Mouse (Mus musculus) kidney, embryonic 16.5 days (tissue): Measurements from ENCODE around the gene Trh. TPM values are rescaled to one million over a fixed set of nuclear protein-coding genes. Genes with fewer than 3 reads are reported as not detected.
A peak's percentile ranks its signal among the peaks of the same experiment; 100 is the strongest.

Experiments used
- ATAC-seq: fragments of 200-750 bp; cut with Nextera tagmentation; 2 replicates; pipeline ENCODE4 v1.8.0; 2017; ENCODE audit warnings: moderate TSS enrichment; ENCODE audit not compliant: low FRiP score, low TSS enrichment
- H3K27ac ChIP-seq: fragments of 300-500 bp; sonication (generic); 2 replicates; pipeline ENCODE4 v1.5.1; 2014; ENCODE audit warnings: low read length
- H3K27me3 ChIP-seq: fragments of 300-500 bp; sonication (generic); 2 replicates; pipeline ENCODE4 v1.6.1; 2014; ENCODE audit warnings: low read length, control low read depth, mixed read lengths; ENCODE audit not compliant: insufficient read depth
- H3K36me3 ChIP-seq: fragments of 300-500 bp; sonication (generic); 2 replicates; pipeline ENCODE4 v1.6.1; 2014; ENCODE audit warnings: low read length, control low read depth, mixed read lengths; ENCODE audit not compliant: insufficient read depth
- H3K4me1 ChIP-seq: fragments of 300-500 bp; sonication (generic); 2 replicates; pipeline ENCODE4 v1.6.1; 2014; ENCODE audit warnings: low read length, control low read depth, mixed read lengths; ENCODE audit not compliant: insufficient read depth
- H3K4me2 ChIP-seq: fragments of 300-500 bp; sonication (generic); replicated peaks from 2 replicates; pipeline ENCODE4 v1.6.1; 2014; ENCODE audit warnings: low read depth, low read length
- H3K4me3 ChIP-seq: fragments of 300-500 bp; sonication (generic); 2 replicates; pipeline ENCODE4 v1.5.1; 2014; ENCODE audit warnings: mild to moderate bottlenecking, low read length
- H3K9ac ChIP-seq: fragments of 300-500 bp; sonication (generic); replicated peaks from 2 replicates; pipeline ENCODE4 v1.6.1; 2014; ENCODE audit warnings: low read length
- H3K9me3 ChIP-seq: fragments of 300-500 bp; sonication (generic); 2 replicates; pipeline ENCODE4 v1.6.1; 2016; ENCODE audit warnings: low read length, control low read depth
- WGBS: fragments of 180-500 bp; shearing (Covaris S2); extraction: QIAGEN DNeasy Blood & Tissue Kit; methylation state at CpG from one replicate; pipeline ENCODE4 v1.1.7; 2014; 5-methylcytosine and 5-hydroxymethylcytosine counted together
- polyA plus RNA-seq: library from polyadenylated mRNA; unstranded; fragments of >200 nt; fragmentation: Nextera tagmentation; extraction: Ambion mirVana; gene quantifications from 2 replicates; pipeline ENCODE4 v1.2.1, GENCODE M21; 2015

Trh gene
- polyA plus RNA-seq, 1 experiment from 2014 or later: 7.2 TPM

GRCm38 (mm10) chr6:92229586-92229985 is 14.9 kb downstream of the Trh start:
- 89% methylated on average over 2 of the region's 2 CpGs for WGBS
- no peak overlapping the region for H3K9ac ChIP-seq
- ATAC-seq: no peak
- H3K9me3 ChIP-seq: no peaks in the 10 kb centered on the region
- no peak overlapping the region for H3K27ac ChIP-seq
- no peaks in the 10 kb centered on the region for H3K27me3 ChIP-seq
- H3K4me2 ChIP-seq: no peak overlapping the region
- no peaks in the 10 kb centered on the region for H3K36me3 ChIP-seq
- H3K4me3 ChIP-seq: no peak overlapping the region
- H3K4me1 ChIP-seq: no peaks in the 10 kb centered on the region

- Histone ChIP-seq H3K4me2 (no peak overlapping the region), H3K36me3 (no peaks in the 10 kb centered on the region), H3K27me3 (no peaks in the 10 kb centered on the region), H3K9ac (no peak overlapping the region), H3K9me3 (no peaks in the 10 kb centered on the region), H3K27ac (no peak overlapping the region), H3K4me3 (no peak overlapping the region), H3K4me1 (no peaks in the 10 kb centered on the region)
- no peak for ATAC-seq
Observed at GRCm38 (mm10) chr6:92229103-92229502, 15.3 kb downstream of the Trh start.

GRCm38 (mm10) chr6:92224981-92225380 is 19.5 kb downstream of the Trh start:
- H3K4me3 ChIP-seq: no peak overlapping the region
- H3K4me1 ChIP-seq: no peaks in the 10 kb centered on the region
- H3K9ac ChIP-seq: no peak overlapping the region
- no peaks in the 10 kb centered on the region for H3K36me3 ChIP-seq
- no peaks in the 10 kb centered on the region for H3K27me3 ChIP-seq
- H3K27ac ChIP-seq: no peak overlapping the region
- no peaks in the 10 kb centered on the region for H3K9me3 ChIP-seq
- no peak for ATAC-seq
- WGBS: 62% methylated on average over 1 of the region's 1 CpGs
- no peak overlapping the region for H3K4me2 ChIP-seq

GRCm38 (mm10) chr6:92222021-92222420 is 22.4 kb downstream of the Trh start:
- 76% methylated on average over 3 of the region's 3 CpGs for WGBS

GRCm38 (mm10) chr6:92221604-92222003 is 22.8 kb downstream of the Trh start:
- no peaks in the 10 kb centered on the region for H3K36me3 ChIP-seq
- H3K9ac ChIP-seq: no peak overlapping the region
- H3K4me3 ChIP-seq: no peak overlapping the region
- 58% methylated on average over 6 of the region's 6 CpGs for WGBS
- H3K27ac ChIP-seq: no peak overlapping the region
- H3K27me3 ChIP-seq: no peaks in the 10 kb centered on the region
- H3K4me2 ChIP-seq: no peak overlapping the region
- no peaks in the 10 kb centered on the region for H3K4me1 ChIP-seq
- H3K9me3 ChIP-seq: no peaks in the 10 kb centered on the region
- ATAC-seq: peak; percentile 79

More at GRCm38 (mm10) chr6:92222021-92222420, 22.4 kb downstream of the Trh start:
- no peak overlapping the region for H3K4me2 ChIP-seq
- no peak overlapping the region for H3K9ac ChIP-seq
- H3K4me1 ChIP-seq: no peaks in the 10 kb centered on the region
- H3K27ac ChIP-seq: no peak overlapping the region
- H3K4me3 ChIP-seq: no peak overlapping the region
- no peaks in the 10 kb centered on the region for H3K27me3 ChIP-seq
- H3K9me3 ChIP-seq: no peaks in the 10 kb centered on the region
- no peaks in the 10 kb centered on the region for H3K36me3 ChIP-seq
- no peak for ATAC-seq

- H3K9ac ChIP-seq: no peak overlapping the region
- H3K4me1 ChIP-seq: peaks cover 4% of the 10 kb centered on the region; the same call in 1 of the 2 replicates
- no peak for ATAC-seq
- WGBS: 46% methylated on average over 3 of the region's 3 CpGs
- H3K4me3 ChIP-seq: no peak overlapping the region
- no peaks in the 10 kb centered on the region for H3K36me3 ChIP-seq
- no peak overlapping the region for H3K27ac ChIP-seq
- H3K4me2 ChIP-seq: no peak overlapping the region
- no peaks in the 10 kb centered on the region for H3K27me3 ChIP-seq
- no peaks in the 10 kb centered on the region for H3K9me3 ChIP-seq
Observed at GRCm38 (mm10) chr6:92219445-92219844, 25.0 kb downstream of the Trh start.

GRCm38 (mm10) chr6:92214773-92215449 is 29.5 kb downstream of the Trh start, which contains the start of gene Rbsn:
Gene Rbsn, minus strand, starts transcription at chr6:92214925.
- ATAC-seq: peak; percentile 95
- H3K4me3 ChIP-seq: peak within 1 kb of the TSS; percentile 98
- H3K27me3 ChIP-seq: no peaks in the 10 kb centered on the region
- no peaks in the 10 kb centered on the region for H3K9me3 ChIP-seq
- H3K36me3 ChIP-seq: peaks cover 8% of the 10 kb centered on the region; the same call in 1 of the 2 replicates
- peak within 1 kb of the TSS; percentile 98 for H3K9ac ChIP-seq
- H3K4me2 ChIP-seq: peak within 1 kb of the TSS; percentile 91
- peaks cover 14% of the 10 kb centered on the region for H3K4me1 ChIP-seq
- peak within 1 kb of the TSS; percentile 78 for H3K27ac ChIP-seq
- WGBS: 8% methylated on average over 35 of the region's 35 CpGs

GRCm38 (mm10) chr6:92214055-92214772 is 30.2 kb downstream of the Trh start:
- Histone ChIP-seq H3K4me3 (peak overlapping the region; percentile 98), H3K27ac (peak overlapping the region; percentile 78), H3K4me2 (peak overlapping the region; percentile 91), H3K4me1 (peaks cover 14% of the 10 kb centered on the region), H3K9me3 (no peaks in the 10 kb centered on the region), H3K9ac (peak overlapping the region; percentile 98), H3K27me3 (no peaks in the 10 kb centered on the region), H3K36me3 (peaks cover 13% of the 10 kb centered on the region)
- under 1% methylated on average over 48 of the region's 48 CpGs for WGBS
- peak; percentile 32 for ATAC-seq

- Histone ChIP-seq H3K27ac (no peak overlapping the region), H3K4me1 (no peaks in the 10 kb centered on the region), H3K9me3 (no peaks in the 10 kb centered on the region), H3K4me2 (no peak overlapping the region), H3K9ac (no peak overlapping the region), H3K27me3 (no peaks in the 10 kb centered on the region), H3K36me3 (peaks cover 47% of the 10 kb centered on the region), H3K4me3 (no peak overlapping the region)
- ATAC-seq: no peak
- WGBS: 90% methylated on average over 8 of the region's 8 CpGs
Observed at GRCm38 (mm10) chr6:92199414-92199813, 45.0 kb downstream of the Trh start.
